Mouse (Mus musculus) bone marrow, adult 2 months (tissue): ENCODE measurements around the gene Olfr5. TPM values are rescaled to one million over a fixed set of nuclear protein-coding genes. Genes with fewer than 3 reads are reported as not detected.
"Not testable (repeated sequence)": the region's sequence is repeated elsewhere in the genome, so short reads cannot be mapped to it uniquely, and the experiment has no call there.

Experiments
- H3K27ac ChIP-seq: fragments of 200-500 bp; 2 replicates; pipeline ENCODE4 v1.5.1; 2012; ENCODE audit warnings: low read depth, mild to moderate bottlenecking, control low read depth, inconsistent platforms, low read length; ENCODE audit not compliant: control insufficient read depth, poor library complexity, insufficient read depth
- H3K4me1 ChIP-seq: fragments of 200-500 bp; 2 replicates; pipeline ENCODE4 v1.6.1; 2011; ENCODE audit warnings: low read length; ENCODE audit not compliant: control insufficient read depth, insufficient read depth
- H3K4me3 ChIP-seq: fragments of 200-500 bp; replicated peaks from 2 replicates; pipeline ENCODE3; 2011; ENCODE audit warnings: mild to moderate bottlenecking, low read depth, low read length, control low read depth; ENCODE audit not compliant: control insufficient read depth
- CTCF ChIP-seq: fragments of 200-500 bp; IDR thresholded peaks from 2 replicates; pipeline ENCODE4 v1.5.1; 2011; ENCODE audit warnings: low read length, control low read depth; ENCODE audit not compliant: control insufficient read depth, insufficient read depth
- POLR2A ChIP-seq: fragments of 200-500 bp; IDR thresholded peaks from 2 replicates; pipeline ENCODE4 v1.6.1; 2011; ENCODE audit warnings: low read depth, mild to moderate bottlenecking, control low read depth, low read length, borderline replicate concordance; ENCODE audit not compliant: control insufficient read depth
- WGBS: fragments of 180-500 bp; shearing (Covaris S2); methylation state at CpG from one replicate; pipeline ENCODE4 v1.1.7; 2018; 5-methylcytosine and 5-hydroxymethylcytosine counted together
- polyA plus RNA-seq: library from polyadenylated mRNA; stranded (reverse); fragments of >200 nt; gene quantifications from 2 replicates; pipeline ENCODE4 v1.2.4, GENCODE M21; 2011; ENCODE audit warnings: low replicate concordance; ENCODE audit not compliant: missing spikeins, insufficient read depth, insufficient read length

Gene Olfr5
- not detected in 2 replicates for polyA plus RNA-seq

DNA sequence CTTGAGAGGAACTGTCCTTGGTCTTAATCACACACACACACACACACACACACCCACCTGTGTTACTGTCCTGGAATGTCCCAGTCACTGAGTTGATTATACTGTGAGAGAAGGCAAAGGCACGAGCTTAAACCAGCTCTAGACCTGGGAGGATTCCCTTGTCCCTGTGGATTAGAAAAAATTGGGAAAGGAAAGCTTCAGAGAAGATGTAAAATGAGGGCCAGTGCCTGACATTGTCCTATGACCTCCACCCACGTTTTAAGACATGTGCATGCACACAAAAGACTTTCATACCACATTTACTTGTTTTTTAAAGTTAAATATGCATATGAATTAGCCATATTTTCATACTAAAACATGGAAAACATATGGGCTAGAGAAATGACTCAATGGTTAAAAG, at the start of gene Olfr5:
Gene Olfr5, minus strand, starts transcription at position 101 of the 400 bp plus-strand sequence.
- Histone ChIP-seq H3K4me3 (no peak within 1 kb of the TSS), H3K4me1 (no peaks in the 10 kb centered on the region), H3K27ac (no peak within 1 kb of the TSS)
- no peak for TF ChIP-seq CTCF
- WGBS = 15% methylated on average over 2 of the region's 2 CpGs

- WGBS = 63% methylated on average over 5 of the region's 5 CpGs
- H3K4me3 ChIP-seq = no peak overlapping the region
- no peak overlapping the region for H3K27ac ChIP-seq
- no peaks in the 10 kb centered on the region for H3K4me1 ChIP-seq
- no peak for TF ChIP-seq POLR2A
- TF ChIP-seq CTCF = peak; percentile 41
These were observed 39.4 kb upstream of the Olfr5 start for GRCm38 (mm10) chr7:6526141-6526540.

DNA sequence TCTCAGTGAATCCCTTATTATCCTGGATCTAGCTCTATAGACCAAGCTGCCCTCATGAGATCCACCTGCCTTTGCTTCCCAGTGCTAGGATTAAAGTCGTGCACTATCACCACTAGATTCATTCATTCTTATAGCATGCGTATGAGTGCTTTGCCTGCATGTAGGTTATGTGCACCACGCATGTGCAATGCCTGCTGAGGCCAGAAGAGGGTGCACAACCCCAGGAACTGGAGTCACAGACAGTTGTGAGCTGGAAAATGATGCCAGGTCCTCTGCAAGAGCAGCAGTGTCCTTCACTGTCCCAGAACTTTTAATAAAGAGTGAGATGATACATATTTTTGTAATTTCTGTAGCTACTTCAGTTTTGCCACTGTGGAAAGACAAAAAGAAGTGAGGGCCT, 38.3 kb upstream of the Olfr5 start:
- H3K4me1 ChIP-seq = no peaks in the 10 kb centered on the region
- no peak overlapping the region for H3K27ac ChIP-seq
- TF ChIP-seq POLR2A (no peak), CTCF (no peak)
- H3K4me3 ChIP-seq = no peak overlapping the region
- 47% methylated on average over 3 of the region's 3 CpGs for WGBS

DNA sequence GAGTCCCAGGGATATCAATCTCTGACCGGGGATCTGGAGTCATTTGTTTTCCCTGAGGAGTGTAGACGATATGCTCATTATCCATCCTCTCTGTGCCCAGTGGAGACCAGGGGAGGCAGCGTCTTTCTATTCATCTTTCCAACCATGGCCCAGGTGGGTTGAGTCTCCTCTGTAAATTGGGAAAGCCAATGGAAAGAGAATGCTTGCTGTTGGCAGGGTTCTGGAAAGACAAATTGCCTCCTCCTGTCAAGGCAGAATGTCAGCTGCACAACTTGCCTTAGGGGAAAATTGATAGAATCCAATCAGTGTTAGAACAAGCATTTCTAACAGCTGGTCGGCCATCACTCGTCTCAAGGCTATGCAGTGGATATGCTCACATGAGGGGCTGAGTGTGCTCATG, 36.1 kb upstream of the Olfr5 start, which contains the start of gene Olfr1349:
Gene Olfr1349, minus strand, starts transcription at position 101 of the 400 bp plus-strand sequence.
- Histone ChIP-seq H3K4me3 (no peak within 1 kb of the TSS), H3K4me1 (no peaks in the 10 kb centered on the region), H3K27ac (no peak within 1 kb of the TSS)
- TF ChIP-seq POLR2A = no peak
- TF ChIP-seq CTCF = no peak
- 81% methylated on average over 5 of the region's 5 CpGs for WGBS

DNA sequence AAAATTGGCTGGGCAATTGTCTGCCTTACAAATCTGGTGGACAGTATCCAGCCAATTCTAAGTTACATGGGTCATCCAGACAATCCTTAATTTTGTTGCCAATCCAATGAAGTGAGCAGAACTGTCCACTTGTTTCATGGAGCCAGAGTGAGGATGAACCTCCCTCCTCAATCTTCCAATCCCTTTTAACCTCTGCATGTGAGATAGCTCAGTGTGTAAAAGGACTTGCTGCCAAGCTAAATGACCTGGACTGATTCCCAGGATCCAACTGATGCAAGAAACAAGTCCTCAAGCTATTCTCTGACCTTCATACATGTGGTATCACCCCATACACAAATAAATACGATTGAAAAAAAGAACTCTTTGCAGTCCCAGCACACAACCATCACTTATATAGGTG, 34.9 kb upstream of the Olfr5 start:
- TF ChIP-seq POLR2A (no peak), CTCF (no peak)
- WGBS = 18% methylated on average over 1 of the region's 1 CpGs
- Histone ChIP-seq H3K4me3 (no peak overlapping the region), H3K4me1 (no peaks in the 10 kb centered on the region), H3K27ac (no peak overlapping the region)

- 97% methylated on average over 1 of the region's 1 CpGs for WGBS
- H3K4me3 ChIP-seq = no peak within 1 kb of the TSS
- no peak within 1 kb of the TSS for H3K27ac ChIP-seq
- H3K4me1 ChIP-seq = no peaks in the 10 kb centered on the region; the same call in 1 of the 2 replicates
- TF ChIP-seq CTCF = no peak
- TF ChIP-seq POLR2A = no peak
These were observed 21.9 kb upstream of the Olfr5 start, which contains the start of gene Olfr1348 for GRCm38 (mm10) chr7:6508648-6509047. TSS of gene Olfr1348 (minus strand) at chr7:6508748.

- 41% methylated on average over 1 of the region's 1 CpGs for WGBS
- no peaks in the 10 kb centered on the region for H3K4me1 ChIP-seq
- TF ChIP-seq POLR2A = no peak
- no peak for TF ChIP-seq CTCF
- no peak within 1 kb of the TSS for H3K27ac ChIP-seq
- H3K4me3 ChIP-seq = no peak within 1 kb of the TSS
These were observed 12.9 kb upstream of the Olfr5 start, which contains the start of gene Olfr1347 for GRCm38 (mm10) chr7:6499655-6500054. TSS of gene Olfr1347 (minus strand) at chr7:6499755.

DNA sequence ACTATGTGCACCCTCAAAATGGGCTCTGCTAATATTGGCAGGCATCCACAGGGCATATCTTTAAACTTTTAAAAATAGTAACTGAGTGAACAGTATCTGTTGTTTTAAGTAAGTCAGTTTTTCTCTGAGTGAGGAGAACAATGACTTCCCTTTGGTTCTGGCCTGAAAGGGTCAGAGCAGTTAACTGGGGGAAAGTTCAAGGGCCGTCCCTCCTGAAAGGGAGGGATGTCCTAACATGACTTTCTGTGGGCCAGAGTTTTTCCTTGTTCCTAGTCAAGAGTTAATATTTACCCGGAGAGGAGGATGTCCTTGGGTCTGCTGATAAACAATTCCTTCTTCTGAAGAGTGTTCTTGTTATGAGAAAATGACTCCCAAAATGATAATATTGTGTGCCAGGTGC, 9.1 kb downstream of the Olfr5 start:
- not testable (repeated sequence) for H3K4me3 ChIP-seq, H3K4me1 ChIP-seq, H3K27ac ChIP-seq
- 72% methylated on average over 2 of the region's 2 CpGs for WGBS

DNA sequence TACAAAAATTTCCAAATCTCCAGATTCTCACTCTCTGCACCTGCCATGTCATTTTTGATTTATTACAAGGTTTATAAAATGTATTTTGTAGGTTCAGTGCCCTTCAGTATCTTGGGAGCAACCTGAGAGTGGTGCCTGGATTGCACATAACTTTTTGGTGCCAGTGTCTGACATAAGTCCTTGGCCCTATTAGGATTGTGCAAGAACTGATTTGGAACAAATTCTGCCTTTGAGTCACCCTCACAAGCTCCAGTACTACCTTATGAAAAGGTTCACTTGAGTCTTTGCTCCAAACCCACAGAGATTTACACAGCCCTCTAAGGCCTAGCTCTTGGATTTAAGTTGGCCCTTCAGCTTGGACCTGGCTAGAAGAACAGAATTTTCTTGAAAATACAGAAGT, 19.8 kb downstream of the Olfr5 start, which contains the start of gene Olfr1346:
Gene Olfr1346, plus strand, starts transcription at position 151 of the 400 bp plus-strand sequence.
- no peak within 1 kb of the TSS for H3K4me3 ChIP-seq
- H3K4me1 ChIP-seq = no peaks in the 10 kb centered on the region
- TF ChIP-seq CTCF (no peak), POLR2A (no peak)
- H3K27ac ChIP-seq = no peak within 1 kb of the TSS

- WGBS = 38% methylated on average over 3 of the region's 3 CpGs
- TF ChIP-seq POLR2A (no peak), CTCF (no peak)
- no peak overlapping the region for H3K4me3 ChIP-seq
These were observed 30.3 kb downstream of the Olfr5 start for GRCm38 (mm10) chr7:6456399-6456798.

More at GRCm38 (mm10) chr7:6456399-6456798, 30.3 kb downstream of the Olfr5 start:
- Histone ChIP-seq H3K27ac (no peak overlapping the region), H3K4me1 (no peaks in the 10 kb centered on the region)
